Mouse (Mus musculus): ENCODE results near the gene Olfr801. TPM values are rescaled to one million over a fixed set of nuclear protein-coding genes. Genes with fewer than 3 reads are reported as not detected.

Olfr801 gene
- polyA plus RNA-seq, 1 experiment from 2014 or later = not detected

DNA sequence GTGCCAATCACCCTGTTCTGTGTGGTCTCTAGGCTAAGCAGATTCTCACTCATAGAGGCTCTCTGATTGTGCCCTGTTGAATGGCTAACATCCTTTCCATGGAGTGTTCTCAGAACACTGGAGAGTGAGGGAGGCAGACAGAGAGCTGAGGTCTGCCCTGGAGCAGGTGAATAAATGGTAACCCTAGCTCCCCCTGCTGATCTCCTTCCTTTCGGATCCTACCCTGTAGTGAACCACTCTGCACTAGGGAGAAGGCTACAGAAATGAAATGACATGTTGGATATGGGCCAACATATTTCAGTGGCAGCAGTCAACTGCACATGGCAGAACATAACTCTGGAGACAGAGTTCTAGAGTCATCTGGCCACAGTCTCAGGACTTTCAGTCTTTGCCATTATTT, 51.9 kb downstream of the Olfr801 start:
- Histone ChIP-seq H3K9ac (ENCODE audit: low read length) (no peak overlapping the region), H3K4me3 (replicated peaks; ENCODE audit: low read length) (no peak overlapping the region), H3K36me3 (ENCODE audit: control insufficient read depth, insufficient read depth, low read length) (no peaks in the 10 kb centered on the region), H3K9me3 (replicated peaks; ENCODE audit: control insufficient read depth, low read length) (no peaks in the 10 kb centered on the region), H3K27me3 (ENCODE audit: control insufficient read depth, insufficient read depth, low read length) (no peaks in the 10 kb centered on the region), H3K4me1 (ENCODE audit: control insufficient read depth, insufficient read depth, low read length) (no peaks in the 10 kb centered on the region), H3K27ac (ENCODE audit: low read length) (no peak overlapping the region), H3K4me2 (ENCODE audit: low read depth, low read length) (no peak overlapping the region)
- WGBS = 19% methylated on average over 1 of the region's 1 CpGs
- no peak; the same call in 1 of the 2 replicates for ATAC-seq (ENCODE audit: insufficient read depth, low FRiP score)

Other genes starting within 250 kb of the Olfr801 start
- gene Olfr786, start 246.6 kb downstream of the Olfr801 start, polyA plus RNA-seq (2015; fragmentation: Nextera tagmentation; extraction: Ambion mirVana) = not detected in 2 replicates
- gene Olfr787, start 212.0 kb downstream of the Olfr801 start, polyA plus RNA-seq (2015; fragmentation: Nextera tagmentation; extraction: Ambion mirVana) = not detected in 2 replicates
- not detected in 2 replicates for gene Olfr788, start 202.9 kb downstream of the Olfr801 start, polyA plus RNA-seq (2015; fragmentation: Nextera tagmentation; extraction: Ambion mirVana)
- gene Olfr789, start 189.1 kb downstream of the Olfr801 start, polyA plus RNA-seq (2015; fragmentation: Nextera tagmentation; extraction: Ambion mirVana) = not detected in 2 replicates
- not detected in 2 replicates for gene Olfr790, start 175.4 kb downstream of the Olfr801 start, polyA plus RNA-seq (2015; fragmentation: Nextera tagmentation; extraction: Ambion mirVana)
- not detected in 2 replicates for gene Olfr791, start 152.1 kb downstream of the Olfr801 start, polyA plus RNA-seq (2015; fragmentation: Nextera tagmentation; extraction: Ambion mirVana)
- not detected in 2 replicates for gene Olfr792, start 134.7 kb downstream of the Olfr801 start, polyA plus RNA-seq (2015; fragmentation: Nextera tagmentation; extraction: Ambion mirVana)
- gene Olfr794, start 106.2 kb downstream of the Olfr801 start, polyA plus RNA-seq (2015; fragmentation: Nextera tagmentation; extraction: Ambion mirVana) = not detected in 2 replicates
- gene Olfr796, start 61.3 kb downstream of the Olfr801 start, polyA plus RNA-seq (2015; fragmentation: Nextera tagmentation; extraction: Ambion mirVana) = not detected in 2 replicates
- not detected in 2 replicates for gene Olfr798, start 45.9 kb downstream of the Olfr801 start, polyA plus RNA-seq (2015; fragmentation: Nextera tagmentation; extraction: Ambion mirVana)
- gene Olfr799, start 36.4 kb downstream of the Olfr801 start, polyA plus RNA-seq (2015; fragmentation: Nextera tagmentation; extraction: Ambion mirVana) = not detected in 2 replicates
- gene Olfr800, start 16.2 kb downstream of the Olfr801 start, polyA plus RNA-seq (2015; fragmentation: Nextera tagmentation; extraction: Ambion mirVana) = not detected in 2 replicates
- not detected in 2 replicates for gene Olfr802, start 14.3 kb upstream of the Olfr801 start, polyA plus RNA-seq (2015; fragmentation: Nextera tagmentation; extraction: Ambion mirVana)
- gene Olfr803, start 20.4 kb upstream of the Olfr801 start, polyA plus RNA-seq (2015; fragmentation: Nextera tagmentation; extraction: Ambion mirVana) = not detected in 2 replicates
- gene Olfr804, start 29.3 kb upstream of the Olfr801 start, polyA plus RNA-seq (2015; fragmentation: Nextera tagmentation; extraction: Ambion mirVana) = not detected in 2 replicates
- not detected in 2 replicates for gene Olfr805, start 55.5 kb upstream of the Olfr801 start, polyA plus RNA-seq (2015; fragmentation: Nextera tagmentation; extraction: Ambion mirVana)
- not detected in 2 replicates for gene Olfr806, start 68.1 kb upstream of the Olfr801 start, polyA plus RNA-seq (2015; fragmentation: Nextera tagmentation; extraction: Ambion mirVana)
- gene Olfr807, start 83.9 kb upstream of the Olfr801 start, polyA plus RNA-seq (2015; fragmentation: Nextera tagmentation; extraction: Ambion mirVana) = not detected in 2 replicates
- not detected in 2 replicates for gene Olfr808, start 91.6 kb upstream of the Olfr801 start, polyA plus RNA-seq (2015; fragmentation: Nextera tagmentation; extraction: Ambion mirVana)
- not detected in 2 replicates for gene Olfr809, start 100.8 kb upstream of the Olfr801 start, polyA plus RNA-seq (2015; fragmentation: Nextera tagmentation; extraction: Ambion mirVana)
- not detected in 2 replicates for gene Olfr810, start 121.1 kb upstream of the Olfr801 start, polyA plus RNA-seq (2015; fragmentation: Nextera tagmentation; extraction: Ambion mirVana)
- not detected in 2 replicates for gene Olfr811, start 130.5 kb upstream of the Olfr801 start, polyA plus RNA-seq (2015; fragmentation: Nextera tagmentation; extraction: Ambion mirVana)
- gene Olfr812, start 172.2 kb upstream of the Olfr801 start, polyA plus RNA-seq (2015; fragmentation: Nextera tagmentation; extraction: Ambion mirVana) = not detected in 2 replicates
- gene Olfr813, start 181.5 kb upstream of the Olfr801 start, polyA plus RNA-seq (2015; fragmentation: Nextera tagmentation; extraction: Ambion mirVana) = not detected in 2 replicates
- not detected in 2 replicates for gene Olfr814, start 206.0 kb upstream of the Olfr801 start, polyA plus RNA-seq (2015; fragmentation: Nextera tagmentation; extraction: Ambion mirVana)
- gene Olfr815, start 232.0 kb upstream of the Olfr801 start, polyA plus RNA-seq (2015; fragmentation: Nextera tagmentation; extraction: Ambion mirVana) = not detected in 2 replicates
- not detected in 2 replicates for gene Olfr816, start 241.7 kb upstream of the Olfr801 start, polyA plus RNA-seq (2015; fragmentation: Nextera tagmentation; extraction: Ambion mirVana)

Measured in stomach, embryonic 16.5 days (tissue).